Mouse (Mus musculus) limb, embryonic 15.5 days (tissue): ENCODE measurements around the gene Efnb2. TPM values are rescaled to one million over a fixed set of nuclear protein-coding genes. Genes with fewer than 3 reads are reported as not detected.

Experiments used
- ATAC-seq: fragments of 200-750 bp; cut with Nextera tagmentation; 2 replicates; pipeline ENCODE4 v1.8.0; 2017; ENCODE audit warnings: low read depth, moderate TSS enrichment; ENCODE audit not compliant: insufficient number of reproducible peaks, low FRiP score, low TSS enrichment
- H3K27ac ChIP-seq: fragments of 300-500 bp; sonication (generic); 2 replicates; pipeline ENCODE4 v1.5.1; 2015; ENCODE audit warnings: moderate library complexity, mild to moderate bottlenecking, inconsistent platforms
- H3K27me3 ChIP-seq: fragments of 300-500 bp; sonication (generic); 2 replicates; pipeline ENCODE4 v1.6.1; 2015; ENCODE audit warnings: inconsistent platforms
- H3K36me3 ChIP-seq: fragments of 300-500 bp; sonication (generic); 2 replicates; pipeline ENCODE4 v1.6.1; 2015; ENCODE audit warnings: inconsistent platforms
- H3K4me1 ChIP-seq: fragments of 300-500 bp; sonication (generic); 2 replicates; pipeline ENCODE4 v1.6.1; 2015; ENCODE audit warnings: inconsistent platforms
- H3K4me2 ChIP-seq: fragments of 300-500 bp; sonication (generic); 2 replicates; pipeline ENCODE4 v1.6.1; 2015; ENCODE audit warnings: mild to moderate bottlenecking, inconsistent platforms
- H3K4me3 ChIP-seq: fragments of 300-500 bp; sonication (generic); 2 replicates; pipeline ENCODE4 v1.5.1; 2015; ENCODE audit warnings: mild to moderate bottlenecking, inconsistent platforms
- H3K9ac ChIP-seq: fragments of 300-500 bp; sonication (generic); 2 replicates; pipeline ENCODE4 v1.6.1; 2015; ENCODE audit warnings: inconsistent platforms
- H3K9me3 ChIP-seq: fragments of 300-500 bp; sonication (generic); 2 replicates; pipeline ENCODE4 v1.6.1; 2016; ENCODE audit warnings: inconsistent platforms
- WGBS: fragments of 180-500 bp; shearing (Covaris S2); methylation state at CpG from one replicate; pipeline ENCODE4 v1.1.7; 2015; 5-methylcytosine and 5-hydroxymethylcytosine counted together
- microRNA-seq: library from miRNA; unstranded; fragments of <30 nt; microRNA quantifications from one replicate; pipeline ENCODE4, GENCODE M21; 2016
- polyA plus RNA-seq: library from polyadenylated mRNA; unstranded; fragments of >200 nt; fragmentation: Nextera tagmentation; extraction: Ambion mirVana; gene quantifications from 2 replicates; pipeline ENCODE4 v1.2.1, GENCODE M21; 2015

The Efnb2 gene
- polyA plus RNA-seq, 1 experiment from 2014 or later, result 29.9 TPM

DNA sequence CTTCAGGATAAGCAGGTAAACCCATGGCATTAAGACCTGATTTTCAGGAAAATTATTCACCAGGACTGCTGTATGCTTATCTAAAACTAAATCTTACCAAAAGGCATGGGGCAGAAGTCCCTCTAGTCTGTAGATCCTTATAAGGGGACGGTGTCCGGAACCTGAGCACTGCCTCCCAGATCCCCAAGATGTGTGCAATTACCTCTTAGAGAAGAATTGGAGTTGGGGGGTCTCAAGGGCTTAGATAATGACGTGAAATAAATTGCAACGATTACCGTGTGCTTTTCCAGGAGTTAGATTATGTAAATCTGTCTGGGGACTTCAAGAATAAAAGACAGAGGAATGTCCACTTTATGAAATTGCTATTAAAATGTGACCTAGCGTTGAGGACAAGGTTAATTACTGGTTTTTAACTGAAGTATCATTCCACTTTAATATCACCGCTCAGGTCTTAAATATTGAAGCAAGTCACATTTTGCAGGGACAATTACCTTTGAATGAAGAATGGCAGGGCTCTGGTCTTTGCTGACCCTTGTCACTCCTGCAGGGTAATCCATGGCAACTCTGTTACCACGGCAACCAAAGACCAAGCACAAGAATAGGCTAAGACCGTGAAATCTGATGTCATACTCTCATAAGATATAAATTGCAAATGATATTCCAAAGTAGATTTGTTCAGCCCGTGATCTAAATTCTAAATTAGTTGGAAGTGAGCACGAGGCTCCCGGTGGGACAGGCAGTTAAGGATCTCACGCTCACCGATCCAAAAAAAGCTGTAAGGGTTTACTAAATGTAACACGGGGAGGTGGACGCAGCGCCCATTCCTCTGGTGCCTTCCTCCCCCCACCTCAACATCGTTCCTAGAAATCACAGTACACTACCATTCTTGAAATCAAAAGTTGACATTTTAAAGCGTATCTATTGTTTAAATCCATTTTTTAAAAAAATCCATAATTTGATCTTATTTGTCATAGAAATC lies 86.2 kb downstream of the Efnb2 start:
- Histone ChIP-seq H3K9ac (no peak overlapping the region), H3K4me3 (no peak overlapping the region), H3K4me1 (no peaks in the 10 kb centered on the region), H3K27ac (no peak overlapping the region), H3K4me2 (no peak overlapping the region), H3K36me3 (no peaks in the 10 kb centered on the region), H3K27me3 (no peaks in the 10 kb centered on the region), H3K9me3 (no peaks in the 10 kb centered on the region)
- ATAC-seq, result no peak
- WGBS, result 75% methylated on average over 19 of the region's 19 CpGs

- Histone ChIP-seq H3K36me3 (no peaks in the 10 kb centered on the region), H3K4me2 (no peak overlapping the region), H3K4me1 (no peaks in the 10 kb centered on the region), H3K9me3 (no peaks in the 10 kb centered on the region), H3K9ac (no peak overlapping the region), H3K4me3 (no peak overlapping the region), H3K27me3 (no peaks in the 10 kb centered on the region), H3K27ac (no peak overlapping the region)
- WGBS, result 49% methylated on average over 5 of the region's 5 CpGs
- ATAC-seq, result no peak
These were observed 88.8 kb downstream of the Efnb2 start for GRCm38 (mm10) chr8:8572272-8572671.

GRCm38 (mm10) chr8:8571625-8572215 lies 89.3 kb downstream of the Efnb2 start:
- Histone ChIP-seq H3K36me3 (no peaks in the 10 kb centered on the region), H3K4me3 (no peak overlapping the region), H3K27me3 (no peaks in the 10 kb centered on the region), H3K9ac (no peak overlapping the region), H3K9me3 (no peaks in the 10 kb centered on the region), H3K4me1 (no peaks in the 10 kb centered on the region), H3K27ac (no peak overlapping the region), H3K4me2 (no peak overlapping the region)
- WGBS, result 69% methylated on average over 7 of the region's 7 CpGs
- no peak for ATAC-seq

DNA sequence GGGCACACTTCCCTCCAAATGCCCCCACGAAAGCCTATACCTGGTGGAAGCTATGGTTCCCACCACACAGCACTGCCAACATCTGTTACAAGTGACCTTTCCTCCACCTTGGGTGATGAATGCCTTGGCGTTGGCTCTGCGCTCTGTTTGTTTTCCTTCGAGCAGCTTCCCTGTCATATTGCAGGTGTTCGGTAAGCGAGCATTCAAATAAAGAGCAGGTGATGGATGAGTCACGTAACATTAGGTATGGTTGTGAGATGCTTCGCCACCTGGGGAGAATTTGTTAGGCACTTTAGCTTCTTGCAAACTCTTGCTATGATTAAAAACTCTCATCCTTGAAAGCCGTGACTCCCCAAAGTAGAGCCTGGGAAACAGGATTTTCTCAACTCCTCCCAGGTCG lies 91.8 kb downstream of the Efnb2 start:
- Histone ChIP-seq H3K36me3 (no peaks in the 10 kb centered on the region), H3K9ac (no peak overlapping the region), H3K4me3 (no peak overlapping the region), H3K9me3 (no peaks in the 10 kb centered on the region), H3K27ac (no peak overlapping the region), H3K4me2 (no peak overlapping the region), H3K4me1 (no peaks in the 10 kb centered on the region), H3K27me3 (no peaks in the 10 kb centered on the region)
- no peak for ATAC-seq
- WGBS, result 77% methylated on average over 10 of the region's 10 CpGs

- H3K9me3 ChIP-seq, result no peaks in the 10 kb centered on the region
- no peaks in the 10 kb centered on the region for H3K4me1 ChIP-seq
- no peak overlapping the region for H3K27ac ChIP-seq
- ATAC-seq, result no peak
- H3K4me2 ChIP-seq, result no peak overlapping the region
- no peak overlapping the region for H3K9ac ChIP-seq
- H3K4me3 ChIP-seq, result no peak overlapping the region
- 55% methylated on average over 9 of the region's 9 CpGs for WGBS
- no peaks in the 10 kb centered on the region for H3K36me3 ChIP-seq
- no peaks in the 10 kb centered on the region for H3K27me3 ChIP-seq
These were observed 92.7 kb downstream of the Efnb2 start for GRCm38 (mm10) chr8:8568215-8568773.

Small RNA genes lying within 50 kb of the gene (microRNA-seq; reads per million reads assigned to microRNA genes)
- 4.5 reads per million, percentile 14 among the genes with 10 or more reads in this experiment for gene Mir7654

Other genes starting within 250 kb of the Efnb2 start
- gene Arglu1, start 29.3 kb upstream of the Efnb2 start, polyA plus RNA-seq, result 111 and 137 TPM in 2 replicates